Mouse (Mus musculus) gastrocnemius, adult 18-20 months (tissue): ENCODE measurements at regions not wholly inside any gene's neighbourhood (a gene's known extent, or its start where the extent isn't known, plus 50 kb on each side); places are given as distances from the start of the nearest gene placed in this dataset.
A peak's percentile ranks its signal among the peaks of the same experiment; 100 is the strongest.

ENCODE experiments used
- DNase-seq: peaks from one replicate; pipeline ENCODE4 v3.0.0; 2021; ENCODE audit warnings: low spot score

DNA sequence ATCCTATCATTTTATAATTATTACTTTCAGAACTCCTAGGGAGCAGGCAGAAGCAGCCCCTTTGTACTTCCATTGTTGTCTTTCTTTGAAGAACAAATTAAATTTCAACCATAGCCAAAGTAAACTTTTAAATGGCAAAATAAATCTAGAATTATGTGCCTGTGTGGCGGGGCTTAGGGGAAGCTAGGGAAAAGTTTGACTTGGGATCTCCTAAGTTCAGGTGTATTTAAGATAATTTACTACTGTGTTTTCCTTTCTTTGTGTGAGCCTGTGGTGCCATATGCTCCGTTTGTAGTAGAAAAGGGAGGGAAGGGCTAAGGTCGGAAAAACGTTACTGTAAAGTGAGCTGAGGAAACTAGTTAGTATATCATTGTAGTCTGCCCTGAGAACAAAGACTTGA, 1062.5 kb upstream of the Zeb2 start:
- no peak for DNase-seq

DNA sequence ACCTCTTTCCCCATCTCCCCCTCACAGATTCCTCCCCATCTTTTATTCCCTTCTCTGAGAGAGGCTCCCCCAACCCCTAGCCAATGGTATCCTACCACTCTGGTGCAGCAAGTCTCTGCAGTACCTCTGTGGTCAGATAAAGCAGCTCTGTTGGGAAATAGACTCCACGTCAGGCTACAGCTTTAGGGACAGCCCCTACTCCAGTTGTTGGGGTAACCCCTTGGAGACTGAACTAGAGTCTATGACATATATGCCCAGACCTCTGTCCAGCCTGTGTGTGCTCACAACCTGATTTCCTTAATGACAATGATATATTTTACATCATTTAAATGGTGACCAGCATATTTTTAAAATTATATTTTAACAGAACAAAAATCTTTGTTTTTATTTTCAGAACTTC, 1051.3 kb upstream of the Zeb2 start:
- no peak for DNase-seq

DNA sequence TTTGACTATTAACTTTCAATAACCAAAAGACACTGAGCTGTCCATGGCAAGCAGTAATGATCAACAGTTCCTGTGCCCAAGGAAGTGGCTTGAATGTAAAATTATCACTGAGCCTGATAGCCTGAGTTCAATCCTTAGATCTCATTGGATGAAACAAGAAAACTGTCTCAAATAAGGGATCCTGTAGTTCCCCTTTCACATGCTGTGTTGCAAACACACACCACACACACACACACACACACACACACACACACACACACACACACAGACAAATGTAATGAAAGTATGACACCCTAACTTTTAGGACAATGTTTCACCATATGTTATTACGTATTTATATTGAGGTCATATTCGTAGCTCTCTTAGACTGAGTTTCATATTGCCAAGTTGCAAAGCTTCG, 1032.7 kb upstream of the Zeb2 start:
- DNase-seq, result no peak

DNA sequence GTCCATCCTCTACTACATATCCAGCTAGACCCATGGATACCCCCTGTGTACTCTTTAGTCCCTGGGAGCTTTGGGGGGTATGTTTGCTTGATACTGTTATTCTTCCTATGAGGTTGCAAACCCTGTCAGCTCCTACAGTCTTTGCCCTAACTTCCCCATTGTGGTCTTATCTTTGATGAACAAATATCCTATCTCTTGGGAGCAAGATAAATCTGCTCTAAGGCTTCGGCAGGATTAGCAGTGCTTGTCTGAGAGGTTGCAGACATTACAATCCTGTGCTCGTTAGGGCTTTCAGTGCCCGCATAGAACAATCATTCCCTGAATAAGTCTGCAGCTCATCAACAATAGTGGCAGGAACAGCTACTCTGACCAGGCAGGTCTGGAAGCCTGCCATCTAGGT, 1002.7 kb upstream of the Zeb2 start:
- DNase-seq, result no peak

DNA sequence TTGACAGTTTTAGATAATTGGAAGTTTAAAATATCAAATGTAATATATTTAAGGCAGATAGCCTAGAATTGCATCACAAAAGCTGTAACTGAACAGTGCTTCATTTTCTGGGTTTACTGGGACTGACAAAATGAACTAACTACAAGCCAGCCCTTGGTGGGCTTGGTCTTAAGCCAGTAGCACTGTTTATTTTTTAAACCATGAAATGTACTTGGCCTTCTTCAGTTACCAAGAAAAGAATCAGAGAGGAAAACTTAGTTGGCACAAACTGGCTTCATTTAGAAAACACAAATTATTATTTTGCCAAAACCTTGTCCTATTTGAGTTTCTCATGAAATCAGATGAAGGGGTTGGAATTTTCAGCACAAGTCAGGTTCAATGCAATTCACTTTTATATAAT, 989.8 kb upstream of the Zeb2 start:
- no peak for DNase-seq

DNA sequence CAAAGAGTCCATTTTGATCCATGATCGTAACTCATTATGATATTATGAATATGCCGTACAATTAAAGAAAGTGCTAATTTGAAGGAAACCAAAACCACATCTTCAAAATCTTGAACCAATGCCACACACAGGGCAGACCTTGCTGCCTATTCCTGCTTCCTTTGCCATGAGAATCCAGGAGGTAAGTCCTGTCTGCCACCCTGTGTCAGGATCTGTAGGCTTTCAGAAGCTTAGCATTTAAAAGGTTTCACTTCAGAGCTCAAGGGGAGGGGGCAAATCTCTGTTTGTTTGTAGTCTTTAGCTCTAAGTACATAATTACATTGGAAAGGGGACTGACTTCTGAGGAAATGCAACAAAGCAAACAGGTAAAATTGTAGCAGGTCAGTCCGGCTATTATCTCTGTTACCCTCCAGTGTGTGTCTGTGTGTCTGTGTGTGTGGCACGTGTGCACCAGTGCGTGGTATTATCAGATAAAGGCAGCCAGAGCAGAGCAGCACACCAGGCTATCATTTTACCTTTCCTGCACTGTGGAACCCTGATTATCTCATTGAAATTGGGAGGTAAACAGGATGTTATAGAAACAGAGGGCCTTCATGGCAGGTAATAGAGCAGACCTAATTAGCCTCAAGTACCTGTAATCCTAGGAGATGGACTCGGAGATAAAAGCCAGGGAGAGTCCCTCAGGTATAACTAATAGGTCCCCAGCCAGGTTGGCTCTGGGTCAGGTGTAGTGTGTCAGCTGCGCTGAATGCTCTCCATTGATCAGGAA, 948.0 kb upstream of the Zeb2 start:
- DNase-seq, result no peak

DNA sequence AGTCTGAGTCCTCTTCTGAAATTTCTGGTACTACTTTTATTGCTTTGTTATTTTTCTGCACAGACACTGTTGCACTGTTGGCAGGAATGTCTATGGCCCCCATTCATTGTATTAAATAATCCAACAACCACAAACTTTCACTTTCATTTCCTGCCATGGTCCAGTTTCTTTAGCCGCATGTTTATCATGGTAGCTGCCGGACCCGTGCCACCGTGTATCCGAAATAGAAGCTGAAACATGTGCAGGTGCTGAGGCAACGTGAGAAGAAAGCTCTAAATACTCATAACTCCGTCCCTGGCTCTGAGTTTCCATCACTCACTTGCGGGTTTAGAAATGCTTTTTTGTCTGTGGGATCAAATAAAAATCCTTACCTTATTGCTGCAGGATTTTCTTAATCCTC, 938.5 kb upstream of the Zeb2 start:
- DNase-seq, result no peak

DNA sequence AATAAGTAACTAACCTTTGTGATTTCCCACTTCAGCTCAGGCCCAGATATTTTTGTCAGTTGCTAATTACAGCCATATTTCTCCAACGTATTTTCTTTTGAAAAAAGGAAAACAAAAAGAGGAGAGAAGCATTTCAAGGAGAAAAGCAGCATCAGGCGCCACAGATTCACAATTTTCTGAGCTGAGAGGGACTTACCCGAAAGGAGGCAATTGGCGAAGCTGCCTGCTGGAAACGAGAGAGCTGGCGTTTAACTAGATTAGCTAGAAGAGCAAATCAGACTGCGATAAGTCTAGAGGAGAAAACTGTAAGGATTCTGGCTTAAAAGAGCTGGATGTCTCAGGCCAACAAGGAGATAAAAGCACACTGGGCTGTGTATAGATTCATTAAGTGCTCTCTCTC, 937.7 kb upstream of the Zeb2 start:
- no peak for DNase-seq

DNA sequence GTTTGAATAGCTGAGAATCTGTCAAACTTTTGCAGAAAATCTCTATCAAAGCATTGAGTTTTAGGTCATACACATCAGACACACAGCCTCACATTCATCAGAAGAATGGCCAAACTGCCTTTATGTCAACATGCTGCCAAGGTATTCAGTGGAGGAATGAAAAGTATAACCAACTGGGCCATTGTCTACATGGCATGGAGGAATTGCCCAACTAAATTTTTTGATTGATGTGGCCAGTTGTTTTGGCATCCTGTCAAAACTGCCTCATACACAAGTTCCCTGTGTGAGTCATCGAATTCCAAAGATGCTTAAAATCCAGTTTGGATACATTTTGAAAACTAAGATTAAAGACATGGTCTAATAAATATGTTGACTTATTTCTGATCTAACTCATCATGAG, 904.7 kb upstream of the Zeb2 start:
- no peak for DNase-seq

DNA sequence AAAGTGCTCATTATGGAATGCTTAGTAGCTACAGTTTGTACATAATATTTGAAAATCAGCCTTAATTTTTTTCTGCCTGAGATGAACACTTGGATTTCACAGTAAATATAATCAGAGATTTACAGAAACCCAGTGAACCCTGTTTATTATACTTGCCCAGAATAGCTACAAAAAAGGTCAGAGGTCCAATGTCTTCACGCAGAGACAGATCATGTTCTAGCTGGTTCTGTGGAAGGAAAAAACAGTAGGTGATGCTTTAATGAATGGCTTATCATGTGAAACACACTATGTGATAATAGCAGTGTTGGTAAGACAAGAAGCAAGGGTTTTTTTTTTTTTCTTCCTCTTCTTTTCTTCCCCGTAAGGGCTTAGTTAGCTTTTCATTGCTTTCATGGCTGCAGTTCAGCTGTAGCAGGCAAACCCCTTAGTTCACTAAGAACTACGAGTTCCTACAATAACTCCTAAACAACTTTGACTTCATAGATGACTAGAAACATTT, 896.6 kb upstream of the Zeb2 start:
- no peak for DNase-seq

DNA sequence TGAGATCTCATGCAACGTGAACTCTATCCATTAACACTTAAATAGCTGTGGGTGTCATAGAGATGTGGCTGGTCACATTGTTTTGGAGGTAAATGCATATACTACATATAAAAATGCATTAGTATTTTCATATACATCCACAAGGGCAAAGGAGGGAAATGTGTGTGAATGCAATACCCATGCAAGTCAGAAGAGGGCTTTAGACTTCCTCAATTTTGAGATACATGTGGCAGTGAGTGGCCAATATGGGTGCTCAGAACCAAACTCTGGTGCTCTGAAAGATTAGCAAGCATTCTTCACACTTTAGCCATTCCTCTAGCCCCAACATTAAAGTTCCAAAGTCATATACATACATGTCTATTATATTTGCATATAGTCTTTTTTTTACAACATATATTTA, 895.5 kb upstream of the Zeb2 start:
- DNase-seq, result no peak

DNA sequence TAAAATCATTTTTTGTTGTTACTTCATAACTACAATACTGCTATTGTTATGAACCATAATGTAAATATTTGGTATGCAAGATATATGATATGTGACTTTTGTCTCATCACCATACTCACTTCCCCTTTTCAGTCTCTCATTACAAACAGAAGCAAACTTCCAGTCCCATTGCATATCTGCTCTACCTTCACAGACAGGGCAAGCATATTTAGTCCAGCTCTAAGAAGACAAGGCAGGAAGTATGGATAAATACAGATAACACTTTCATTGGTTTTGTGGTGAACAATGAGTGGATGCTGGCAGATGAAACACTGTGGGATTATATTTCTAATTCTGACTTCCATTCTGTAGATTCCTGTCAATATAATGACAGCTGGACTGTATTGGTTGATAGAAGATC, 858.0 kb upstream of the Zeb2 start:
- DNase-seq, result no peak

DNA sequence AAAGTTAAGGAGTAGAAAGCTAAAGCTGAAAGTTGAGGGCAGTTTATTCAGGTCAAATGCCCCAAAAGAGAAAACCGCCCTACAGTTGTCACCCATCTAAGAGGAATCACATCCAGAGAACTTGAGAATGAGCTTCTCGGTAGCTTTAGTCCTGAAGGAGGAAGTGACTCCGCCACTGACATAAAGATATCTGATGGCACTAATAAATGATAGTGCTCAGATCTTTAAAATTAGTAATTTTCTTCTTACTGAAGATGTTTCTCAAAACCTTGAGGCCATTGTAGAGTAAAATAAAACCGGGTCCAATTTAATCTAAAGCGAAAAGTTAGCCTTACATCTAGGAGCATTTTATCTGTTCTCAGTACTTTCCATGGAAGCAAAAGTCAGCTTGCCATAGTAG, 851.4 kb upstream of the Zeb2 start:
- no peak for DNase-seq

DNA sequence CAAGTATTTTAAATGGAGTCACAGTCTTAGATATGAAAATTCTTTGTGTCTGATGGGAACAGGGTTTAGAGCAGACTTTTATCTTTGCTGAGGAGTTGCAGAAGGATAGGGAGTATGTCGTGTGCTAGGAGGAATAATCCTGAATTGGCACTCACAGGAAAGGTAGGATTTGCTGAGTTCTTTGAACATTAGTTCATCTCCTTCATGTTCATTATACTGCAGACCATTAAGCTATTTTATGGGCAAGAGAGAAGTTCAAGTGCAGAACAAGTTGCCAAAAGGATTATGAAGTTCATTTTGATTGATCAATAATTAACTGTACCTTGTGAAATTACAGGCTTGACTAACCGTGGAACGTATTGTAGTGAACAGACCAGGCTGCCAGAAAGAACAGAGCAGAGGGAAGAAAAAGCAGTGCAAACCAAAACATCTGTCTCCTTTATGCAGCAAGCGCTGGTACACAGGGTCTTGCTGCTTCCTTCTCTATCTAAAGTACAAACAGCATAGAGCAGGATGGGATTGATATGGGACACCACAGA, 839.7 kb upstream of the Zeb2 start:
- no peak for DNase-seq

DNA sequence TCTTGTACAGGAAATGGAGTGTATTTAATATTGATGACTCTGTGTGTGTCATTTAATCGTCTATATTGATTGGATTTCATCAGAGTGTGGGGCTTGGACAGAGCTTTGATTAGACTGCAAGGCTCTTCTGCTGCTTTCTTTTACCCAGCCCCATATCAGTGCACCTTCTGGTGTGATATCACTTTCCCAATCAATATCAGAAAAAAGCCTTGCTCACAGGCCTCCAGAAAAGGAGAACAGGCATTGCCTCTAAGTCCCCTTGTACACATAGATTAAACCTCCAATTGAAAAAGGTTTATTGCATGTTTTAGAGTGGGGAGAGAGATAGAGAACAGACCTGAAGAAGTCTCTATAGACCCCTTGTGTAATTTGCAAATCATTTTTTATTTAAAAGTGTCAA, 831.6 kb upstream of the Zeb2 start:
- DNase-seq, result no peak

DNA sequence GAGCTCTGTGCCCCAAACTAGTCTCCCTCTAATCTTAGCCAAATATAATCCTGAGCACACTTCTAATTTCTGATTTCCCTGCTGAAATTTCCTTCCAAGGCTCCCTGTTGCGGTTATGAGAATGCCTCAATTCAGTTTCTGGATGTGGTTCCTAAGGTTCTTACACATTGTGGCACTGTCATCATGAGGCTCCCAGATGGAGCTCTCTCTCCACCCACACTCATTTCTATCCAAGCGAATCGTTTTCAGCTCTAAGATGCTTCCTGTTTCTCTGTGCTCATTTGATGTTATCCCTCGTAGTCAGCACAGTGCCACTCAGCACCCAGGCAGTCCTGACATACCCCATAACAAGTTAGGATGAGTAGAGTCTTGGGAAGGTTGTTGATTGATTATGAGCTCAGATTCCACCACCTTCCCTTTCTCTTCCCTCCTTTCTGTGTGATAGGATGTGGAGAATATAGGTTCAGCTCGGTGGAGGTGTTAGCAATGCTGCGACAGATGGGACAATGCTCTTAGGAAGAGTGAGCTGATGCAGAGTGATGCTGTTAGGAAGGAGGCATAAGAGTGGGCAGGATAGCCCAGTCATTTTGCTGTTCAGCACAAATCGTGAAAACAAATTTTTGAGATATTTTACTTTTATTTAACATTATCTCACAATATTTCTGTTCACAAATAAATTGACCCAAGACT, 808.7 kb upstream of the Zeb2 start:
- no peak for DNase-seq

DNA sequence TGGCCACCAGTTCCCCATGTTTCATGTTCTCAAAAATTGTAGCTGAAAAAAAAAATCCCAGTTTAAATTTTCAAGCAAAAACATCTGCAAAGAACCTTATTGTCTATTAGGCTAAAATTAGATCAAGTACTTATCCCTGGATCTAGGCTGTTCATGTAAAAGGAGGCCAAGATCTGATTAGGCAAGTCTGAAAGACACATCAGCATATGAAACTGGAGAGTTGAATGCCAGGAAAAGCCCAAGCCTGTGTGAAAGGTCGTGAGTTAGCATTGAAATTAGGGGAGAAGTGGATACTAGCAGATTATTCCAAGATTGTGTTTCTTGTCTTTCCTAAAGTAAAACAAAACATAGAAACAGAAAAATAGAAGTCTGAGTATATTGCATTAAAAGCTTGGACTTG, 791.7 kb upstream of the Zeb2 start:
- DNase-seq, result peak; percentile 31

DNA sequence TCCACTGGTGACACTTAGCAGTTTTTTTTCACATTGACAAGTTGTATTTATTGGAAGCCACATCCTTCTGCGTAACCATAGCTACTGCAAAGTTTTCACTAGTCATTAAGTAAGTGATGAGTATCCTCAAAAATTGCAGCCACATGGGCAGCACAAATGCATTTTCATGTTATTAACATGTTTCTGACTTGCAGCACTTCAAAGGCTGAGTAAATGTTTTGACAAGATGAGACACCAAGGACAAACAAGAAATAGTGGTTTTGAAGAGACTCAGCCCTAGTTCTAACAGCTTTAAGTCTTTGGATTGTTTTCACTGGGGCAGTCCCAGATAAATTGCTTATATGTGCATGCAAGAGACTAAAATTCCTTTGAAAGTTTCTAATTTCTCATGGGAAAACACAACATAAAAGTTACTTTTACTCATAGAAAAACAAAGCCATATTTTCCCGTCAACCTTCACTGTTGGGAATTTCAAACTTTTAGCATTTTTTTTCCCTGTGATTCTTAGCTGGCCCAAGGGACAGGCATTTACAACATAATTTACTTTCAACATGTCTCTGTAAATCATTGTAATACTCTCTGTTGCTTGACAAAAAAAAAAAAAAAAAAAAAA, 787.5 kb upstream of the Zeb2 start:
- DNase-seq, result no peak

DNA sequence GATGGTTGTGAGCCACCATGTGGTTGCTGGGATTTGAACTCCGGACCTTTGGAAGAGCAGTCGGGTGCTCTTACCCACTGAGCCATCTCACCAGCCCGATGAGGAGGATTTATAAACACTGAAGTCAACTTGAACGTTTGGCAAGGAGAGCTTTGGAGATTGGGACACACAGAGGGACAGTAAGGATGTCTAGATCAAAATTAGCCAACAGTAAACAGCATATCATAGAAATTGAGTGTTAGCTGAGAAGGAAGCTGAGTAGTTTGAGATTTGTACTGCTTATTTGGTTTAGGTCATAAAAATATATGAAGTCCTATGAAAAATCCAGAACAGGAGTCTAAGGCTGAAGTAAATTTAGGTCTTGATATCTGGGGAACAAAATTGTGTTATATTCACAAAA, 786.9 kb upstream of the Zeb2 start:
- no peak for DNase-seq

DNA sequence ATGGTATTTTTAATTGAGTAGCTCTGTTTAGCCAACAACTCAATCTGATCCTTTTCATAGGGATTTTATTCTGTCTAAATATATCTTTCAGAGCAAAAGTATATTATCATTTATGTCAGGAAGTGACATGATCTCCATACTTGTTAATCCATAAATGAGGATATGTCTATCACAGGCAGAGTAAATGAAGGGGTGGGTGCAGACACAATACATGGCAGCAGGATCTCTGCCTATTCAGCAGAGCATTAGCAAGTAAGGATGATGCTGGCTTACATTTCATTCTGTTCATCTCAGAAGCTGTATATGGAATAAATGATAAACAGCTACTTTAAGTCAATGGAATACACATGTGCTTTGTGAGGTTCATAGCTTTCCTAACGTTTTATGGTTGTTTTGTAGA, 786.2 kb upstream of the Zeb2 start:
- no peak for DNase-seq

DNA sequence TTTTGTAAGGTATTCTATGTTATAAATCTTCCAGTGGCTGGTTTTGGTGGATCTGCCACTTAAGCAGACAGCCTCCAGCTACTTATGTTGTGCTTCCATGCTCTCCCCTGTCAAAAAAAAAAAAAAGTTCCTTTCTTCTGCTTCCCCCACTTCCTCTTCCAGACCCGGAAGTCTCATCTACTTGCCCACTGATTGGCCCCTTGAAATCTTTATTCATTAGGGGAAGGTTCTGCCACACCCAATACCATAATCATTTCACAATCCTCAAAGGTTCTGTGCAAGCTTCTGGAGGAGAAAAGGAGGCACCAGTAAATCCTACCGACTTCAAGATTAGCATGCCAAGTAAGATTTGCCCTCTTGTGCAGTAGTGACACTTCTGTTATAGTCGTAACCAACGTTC, 784.7 kb upstream of the Zeb2 start:
- no peak for DNase-seq

DNA sequence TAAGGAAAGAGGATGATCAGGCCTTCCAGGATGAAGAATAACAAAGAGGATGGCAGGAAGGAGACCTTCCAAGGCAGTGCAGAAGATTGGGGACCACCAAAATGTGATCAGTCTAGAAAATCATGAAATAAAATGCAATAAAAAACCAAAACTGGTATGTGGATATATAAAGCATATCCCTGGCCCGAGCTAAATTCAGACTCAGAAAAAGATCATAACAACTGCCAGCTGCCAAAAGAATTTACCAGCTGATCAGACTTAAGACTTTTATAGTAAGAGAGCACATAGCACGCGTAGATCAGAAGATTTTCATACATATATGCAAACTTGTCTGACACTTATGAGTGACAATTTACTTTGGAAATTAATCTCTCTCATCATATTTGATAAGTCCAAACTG, 767.5 kb upstream of the Zeb2 start:
- DNase-seq, result no peak

DNA sequence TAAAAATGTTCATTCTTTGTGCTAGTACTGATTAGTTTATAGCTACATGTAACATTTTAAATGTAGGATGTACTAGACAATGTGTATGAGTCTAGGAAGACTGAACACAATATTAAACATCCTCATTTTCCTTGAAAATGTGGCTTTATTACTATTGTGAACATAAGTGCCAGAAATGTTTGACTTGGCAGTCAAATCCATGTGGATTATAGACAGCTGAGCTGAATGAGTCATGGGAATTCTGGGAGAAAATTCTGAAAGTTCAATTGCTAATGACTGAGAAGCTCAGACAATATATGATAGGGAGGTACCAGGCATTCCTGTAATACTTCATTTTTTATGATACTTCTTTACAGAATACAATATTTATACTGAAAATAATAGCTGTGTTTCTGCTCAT, 761.5 kb upstream of the Zeb2 start:
- DNase-seq, result no peak
